Mouse (Mus musculus) thymus, adult 2 months (tissue): ENCODE results near the gene Thoc6.

Experiments used
- CTCF ChIP-seq: fragments of 200-500 bp; IDR thresholded peaks from 2 replicates; pipeline ENCODE4 v1.5.1; 2012; ENCODE audit warnings: mild to moderate bottlenecking, control low read depth, low read length, moderate library complexity, borderline replicate concordance; ENCODE audit not compliant: control insufficient read depth, poor library complexity, insufficient read depth; ENCODE audit errors: extremely low read depth
- POLR2A ChIP-seq: fragments of 200-500 bp; IDR thresholded peaks from 2 replicates; pipeline ENCODE4 v1.6.1; 2012; ENCODE audit warnings: mild to moderate bottlenecking, low read length, control low read depth, moderate library complexity; ENCODE audit not compliant: control insufficient read depth, poor library complexity, insufficient read depth; ENCODE audit errors: extremely low read depth

GRCm38 (mm10) chr17:23671519-23671918 lies 2.2 kb downstream of the Thoc6 start:
- TF ChIP-seq CTCF, result no peak
- TF ChIP-seq POLR2A, result no peak
